Mouse (Mus musculus) ovary, postnatal 14 days (tissue): ENCODE measurements around the gene Pithd1.

Source experiments
- DNase-seq: peaks from one replicate; pipeline ENCODE4 v3.0.0; 2022; ENCODE audit warnings: low spot score

Pithd1 gene

DNA sequence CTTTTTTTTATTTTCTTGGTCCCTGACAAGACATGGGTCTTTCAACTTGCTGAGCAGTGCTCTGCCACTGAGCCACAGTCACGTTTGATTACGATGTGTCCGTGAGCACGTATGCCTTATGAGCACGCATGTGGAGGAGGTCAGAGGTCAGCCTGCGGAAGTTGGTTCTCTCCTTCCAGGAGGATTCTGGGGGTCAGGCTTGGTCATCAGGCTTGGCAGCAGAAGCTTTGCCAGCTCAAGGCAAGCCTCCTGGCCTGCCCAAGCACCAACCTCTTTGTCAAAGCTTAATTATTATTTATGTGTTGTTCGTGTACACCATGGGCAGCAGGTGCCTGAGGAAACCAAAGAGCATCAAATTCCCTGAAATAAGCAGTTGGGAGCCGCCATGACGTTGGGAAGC, 58.7 kb downstream of the Pithd1 start:
- DNase-seq: no peak

GRCm38 (mm10) chr4:135926861-135927260, 60.2 kb downstream of the Pithd1 start:
- DNase-seq: no peak

DNA sequence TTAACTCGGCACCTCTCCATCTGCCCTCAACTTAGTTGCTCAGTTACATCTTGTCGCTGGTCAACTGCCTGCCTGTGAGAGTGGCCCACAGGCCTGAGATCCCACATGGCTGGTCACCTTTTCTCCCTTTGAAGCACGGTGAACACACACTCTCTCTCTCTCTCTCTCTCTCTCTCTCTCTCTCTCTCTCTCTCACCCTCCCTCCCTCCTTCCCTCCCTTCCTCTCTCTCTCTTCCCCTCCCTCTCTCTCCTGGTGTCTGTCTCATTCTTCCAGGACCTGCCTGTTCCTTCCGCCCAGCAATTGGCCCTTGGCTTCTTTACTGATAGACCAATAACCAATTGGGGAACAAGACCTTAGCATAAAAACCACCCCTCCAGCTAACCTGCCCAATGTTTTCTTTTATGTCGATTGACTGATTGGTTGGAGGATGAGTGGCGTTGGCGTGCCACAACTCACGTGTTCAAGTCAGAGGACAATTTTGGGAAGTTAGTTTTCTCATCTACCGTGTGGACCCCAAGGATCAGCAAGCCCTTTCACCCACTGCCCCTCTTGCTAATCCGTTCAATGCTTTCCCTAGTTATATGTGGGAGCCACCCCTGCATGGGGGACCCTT, 60.8 kb downstream of the Pithd1 start:
- no peak for DNase-seq
